Mouse (Mus musculus): Measurements from ENCODE around the gene Thrb. TPM values are rescaled to one million over a fixed set of nuclear protein-coding genes. Genes with fewer than 3 reads are reported as not detected.

Thrb gene
- total RNA-seq, 2 experiments from 2014 or later = 0.62 to 0.74 TPM

DNA sequence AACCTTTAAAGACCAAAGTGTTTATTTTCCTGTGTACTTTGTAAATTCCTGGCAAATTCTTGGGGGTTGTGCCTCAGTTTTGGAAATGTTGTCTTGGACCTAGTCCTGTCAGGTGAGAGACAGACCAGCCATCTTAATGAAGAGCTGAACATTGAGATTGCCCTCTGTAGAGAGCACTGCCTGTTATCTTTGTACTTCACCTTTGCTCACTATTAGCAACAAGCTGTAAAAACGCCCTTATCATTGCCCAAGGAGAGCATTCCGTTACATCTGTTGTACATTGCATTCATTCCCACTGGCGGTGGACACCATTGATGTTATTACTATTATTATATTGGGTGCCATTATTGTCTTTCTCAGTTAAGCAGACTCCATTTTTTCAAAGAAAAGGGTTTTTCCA lies 40.2 kb downstream of the Thrb start:
- no peak; the same call in 1 of the 2 replicates for ATAC-seq (replicated peaks; ENCODE audit: poor library complexity)

DNA sequence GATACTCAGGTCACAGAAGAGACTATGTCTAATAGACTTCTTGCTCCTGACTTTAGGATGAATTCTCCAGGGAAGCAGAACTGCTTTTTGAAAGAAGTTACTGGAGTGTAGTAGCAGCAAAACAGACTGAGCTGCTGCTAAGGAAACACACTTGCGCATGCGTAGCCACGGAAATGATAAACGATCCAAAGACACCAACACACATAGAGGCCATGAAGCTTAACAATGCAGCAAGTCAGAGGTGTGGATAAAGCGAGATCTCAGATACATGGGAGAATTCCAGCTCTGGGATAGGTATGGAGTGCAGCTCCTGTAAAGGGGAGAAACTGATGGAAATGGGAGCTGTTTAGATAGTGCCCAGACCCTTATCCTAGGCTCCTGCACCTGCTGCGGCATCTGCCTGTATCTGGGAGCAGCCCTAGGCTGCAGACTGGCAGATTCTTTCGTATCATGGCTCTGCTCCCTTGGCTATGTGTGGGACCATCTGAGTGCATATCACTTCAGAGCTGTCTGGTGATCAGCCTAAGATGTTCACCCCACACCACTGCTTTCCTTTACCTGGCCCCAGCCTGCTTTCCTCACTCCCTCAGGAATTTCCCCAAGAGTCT lies 53.3 kb downstream of the Thrb start:
- ATAC-seq (replicated peaks; ENCODE audit: poor library complexity) = no peak

DNA sequence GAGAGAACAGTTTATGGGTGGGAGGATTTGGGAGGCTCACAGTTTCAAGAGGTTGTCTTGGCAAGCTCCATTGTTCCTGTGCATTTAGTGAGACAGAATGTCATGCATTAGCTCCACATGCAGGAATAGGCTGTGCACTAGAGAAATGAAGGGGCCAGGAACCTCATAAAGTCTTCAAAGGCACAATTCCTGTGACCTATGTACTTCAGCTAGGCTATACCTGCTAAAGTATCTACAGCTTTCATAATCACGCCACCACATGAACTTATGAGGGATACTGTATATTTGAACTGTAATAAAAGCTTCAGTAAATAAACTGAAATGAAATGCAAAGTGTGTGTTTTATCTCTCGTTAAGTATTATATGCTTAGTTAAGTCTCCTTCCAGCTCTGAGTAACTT lies 59.4 kb downstream of the Thrb start:
- ATAC-seq (replicated peaks; ENCODE audit: poor library complexity) = no peak

DNA sequence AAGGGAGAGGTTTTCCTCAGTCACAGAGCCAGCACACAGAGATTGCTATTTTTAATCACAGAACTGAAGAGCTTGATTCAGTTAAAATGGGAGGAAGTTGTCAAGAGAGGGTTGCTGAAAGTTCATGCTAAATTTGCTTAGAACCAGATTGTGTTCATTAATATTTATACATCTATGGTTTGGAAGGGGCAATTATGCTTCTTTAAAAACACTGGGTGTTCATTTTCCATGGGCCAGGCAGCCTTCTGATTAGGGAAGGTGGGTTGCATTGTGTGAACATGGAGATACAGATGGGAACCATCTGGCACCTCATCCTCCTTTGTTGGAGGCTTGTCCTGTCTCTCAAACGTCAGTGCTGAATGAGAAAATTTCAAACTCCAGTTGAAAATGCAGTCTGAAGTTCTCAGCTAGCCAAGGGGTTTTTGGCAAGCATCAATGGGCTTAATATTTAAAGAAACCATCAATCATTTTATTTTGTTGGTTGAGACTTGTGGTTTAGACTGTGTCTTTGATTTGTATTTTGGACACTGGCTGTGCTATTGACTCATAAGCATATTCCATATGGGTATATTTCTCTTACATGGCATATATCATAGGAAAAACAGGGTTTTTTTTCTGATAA lies 62.9 kb downstream of the Thrb start:
- ATAC-seq (replicated peaks; ENCODE audit: poor library complexity) = no peak

DNA sequence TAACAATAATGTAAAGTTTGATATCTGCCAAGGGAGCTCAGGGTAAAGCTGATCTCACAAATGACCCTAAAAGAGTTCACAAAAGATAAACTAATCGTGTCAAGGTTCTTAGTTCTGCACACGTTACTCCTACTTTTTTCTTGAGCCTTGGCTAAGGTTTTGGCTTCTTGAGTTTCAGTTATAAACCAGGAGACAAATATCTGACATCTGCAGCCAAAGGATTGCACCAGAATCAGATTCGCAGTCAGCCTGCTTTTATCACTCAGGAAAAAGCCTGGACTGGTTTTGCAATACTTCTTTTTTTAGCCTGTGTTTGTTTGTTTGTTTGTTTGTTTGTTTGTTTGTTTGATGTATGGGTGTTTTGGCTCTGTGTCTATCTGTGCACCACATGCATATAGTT lies 64.5 kb downstream of the Thrb start:
- ATAC-seq (replicated peaks; ENCODE audit: poor library complexity) = no peak

DNA sequence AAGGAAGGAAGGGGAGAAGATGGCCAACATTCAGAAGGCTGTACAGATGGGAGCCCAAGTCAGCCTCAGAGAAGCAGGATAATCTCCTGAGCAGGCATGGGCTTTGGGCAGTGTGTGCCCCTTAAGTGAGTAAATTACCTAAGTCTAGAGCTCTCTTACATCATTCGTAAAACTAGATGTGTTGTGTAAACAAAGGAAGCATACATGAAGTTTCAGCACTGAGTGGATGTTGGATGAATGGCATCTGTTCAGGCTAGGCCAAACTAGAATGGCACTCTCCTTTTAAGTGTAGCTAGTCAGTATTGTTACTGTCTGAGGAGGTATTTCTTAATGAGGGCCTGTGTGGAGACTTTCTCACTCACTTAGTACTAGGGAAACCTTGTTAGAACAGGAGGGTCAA lies 66.8 kb downstream of the Thrb start:
- no peak for ATAC-seq (replicated peaks; ENCODE audit: poor library complexity)

DNA sequence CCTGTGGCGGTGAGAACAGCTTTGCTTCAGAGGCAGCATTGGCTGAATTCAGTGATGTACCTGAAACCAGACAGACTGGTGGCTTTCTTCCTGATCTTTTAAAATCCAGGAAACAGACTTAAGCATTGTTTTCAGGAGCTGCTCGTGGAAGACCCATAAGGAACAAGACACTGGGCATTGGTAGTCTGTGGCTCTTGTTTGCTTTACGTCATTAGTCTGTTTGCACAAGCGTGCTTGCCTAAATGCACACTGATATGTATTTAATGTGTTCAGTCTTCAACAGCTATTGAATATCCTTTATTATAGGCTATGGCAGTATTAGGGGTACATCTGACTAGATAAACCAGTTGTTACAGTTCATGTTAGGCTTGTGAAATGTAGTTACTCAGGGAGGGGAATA lies 67.8 kb downstream of the Thrb start:
- no peak for ATAC-seq (replicated peaks; ENCODE audit: poor library complexity)

DNA sequence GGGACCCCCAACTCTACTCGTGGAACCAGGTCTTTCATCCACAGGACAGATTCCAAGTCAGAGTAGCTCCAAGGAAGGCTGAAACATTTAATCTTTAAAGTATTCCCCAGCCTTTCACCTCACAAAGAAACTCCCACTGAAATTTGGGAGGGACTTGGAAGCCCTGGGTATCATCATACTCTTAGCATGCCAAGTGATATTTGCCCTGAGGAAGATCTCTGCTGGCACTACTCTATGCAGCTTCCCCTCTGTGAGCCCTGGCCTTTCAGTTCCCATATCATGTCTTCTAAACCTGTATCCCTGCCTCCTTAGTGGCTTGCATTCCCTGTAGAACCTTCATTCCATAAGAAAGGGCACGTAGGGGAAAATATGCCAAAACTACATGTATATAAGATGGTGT lies 68.8 kb downstream of the Thrb start:
- no peak for ATAC-seq (replicated peaks; ENCODE audit: poor library complexity)

DNA sequence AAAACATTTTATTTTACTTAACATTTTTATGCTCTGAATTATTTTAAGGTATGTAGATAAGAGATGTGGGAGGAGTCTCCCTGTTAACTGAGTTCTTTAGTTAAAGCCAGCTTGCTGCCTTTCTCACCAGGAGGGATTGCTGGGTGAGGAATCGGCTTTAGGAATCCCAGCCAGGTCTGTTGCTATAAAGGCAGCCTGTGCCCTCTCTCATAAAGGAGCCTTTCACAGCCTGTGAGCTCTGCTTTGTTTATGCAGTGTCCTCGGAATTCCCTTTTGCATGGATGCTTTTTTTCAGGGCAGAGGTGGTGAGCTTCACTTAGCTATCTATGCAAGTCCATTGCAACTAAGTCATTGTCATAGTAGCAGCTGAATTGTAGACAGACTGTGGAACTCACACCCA lies 71.0 kb downstream of the Thrb start:
- ATAC-seq (replicated peaks; ENCODE audit: poor library complexity) = no peak

DNA sequence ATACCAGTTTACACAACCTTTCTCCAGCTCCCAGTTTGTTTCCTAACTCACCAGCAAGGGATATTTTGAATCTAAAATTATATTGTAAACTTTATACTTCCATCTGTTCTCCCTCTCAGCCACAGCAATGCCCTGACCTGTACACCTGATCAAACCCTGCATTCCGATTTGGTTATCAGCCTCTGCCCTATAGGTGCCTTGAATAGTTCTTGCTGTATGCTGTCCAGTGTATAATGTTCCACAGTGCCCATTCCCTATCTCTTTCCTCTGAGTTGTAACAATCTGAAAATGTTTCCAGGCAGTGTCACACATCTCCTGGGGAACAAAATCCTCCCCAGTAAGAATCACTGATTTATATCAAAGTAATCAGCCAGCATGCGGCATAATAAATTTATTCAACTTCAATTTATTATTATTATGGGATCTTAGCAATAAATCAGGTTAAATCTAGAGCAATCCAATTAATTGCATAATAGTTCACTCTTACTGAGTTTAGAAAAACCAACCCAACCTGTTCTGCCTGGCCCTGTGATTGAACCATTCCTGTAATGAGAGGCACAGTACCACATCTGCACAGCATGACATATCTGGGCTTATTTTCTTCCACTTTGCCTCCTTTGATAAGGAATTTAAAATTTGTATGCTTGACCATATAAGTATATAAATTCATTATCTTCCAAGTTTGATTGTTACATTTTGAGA lies 73.2 kb downstream of the Thrb start:
- ATAC-seq (replicated peaks; ENCODE audit: poor library complexity) = no peak

DNA sequence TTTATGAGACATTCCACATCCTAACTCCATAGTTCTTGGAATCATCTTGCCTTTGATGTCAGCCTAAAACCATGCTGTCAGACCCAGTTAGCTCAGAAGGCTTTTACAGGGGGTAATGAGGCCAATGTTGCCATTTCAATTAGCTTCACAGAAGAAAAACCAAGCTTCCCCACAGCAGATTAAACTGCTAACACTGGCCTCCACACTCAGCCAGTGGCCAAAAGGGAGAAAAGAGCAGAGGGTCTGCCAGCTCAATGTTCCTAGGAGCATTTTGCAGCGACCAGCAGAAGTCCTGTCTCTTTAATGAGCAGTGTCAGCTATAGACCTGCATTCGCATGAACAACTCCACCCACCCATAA lies 73.7 kb downstream of the Thrb start:
- no peak for ATAC-seq (replicated peaks; ENCODE audit: poor library complexity)

DNA sequence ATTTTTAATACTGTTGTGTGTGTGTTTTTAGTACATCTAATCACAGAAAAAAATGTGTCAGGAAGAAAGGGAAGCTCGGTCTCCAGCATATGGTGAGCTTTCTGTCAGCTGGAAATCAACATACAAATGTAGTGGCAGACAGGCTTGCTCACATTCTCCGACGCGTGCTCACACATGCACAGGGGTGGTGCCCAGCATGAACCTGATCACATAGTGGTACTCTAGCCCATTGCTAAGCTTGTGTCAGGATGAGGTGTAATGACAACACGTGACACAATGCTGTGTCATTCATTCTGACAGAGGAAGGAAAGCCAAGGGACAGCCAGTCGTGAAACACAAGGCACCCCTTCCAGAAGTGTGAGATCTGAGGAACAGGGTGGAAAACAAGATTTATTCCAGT lies 75.4 kb downstream of the Thrb start:
- no peak for ATAC-seq (replicated peaks; ENCODE audit: poor library complexity)

DNA sequence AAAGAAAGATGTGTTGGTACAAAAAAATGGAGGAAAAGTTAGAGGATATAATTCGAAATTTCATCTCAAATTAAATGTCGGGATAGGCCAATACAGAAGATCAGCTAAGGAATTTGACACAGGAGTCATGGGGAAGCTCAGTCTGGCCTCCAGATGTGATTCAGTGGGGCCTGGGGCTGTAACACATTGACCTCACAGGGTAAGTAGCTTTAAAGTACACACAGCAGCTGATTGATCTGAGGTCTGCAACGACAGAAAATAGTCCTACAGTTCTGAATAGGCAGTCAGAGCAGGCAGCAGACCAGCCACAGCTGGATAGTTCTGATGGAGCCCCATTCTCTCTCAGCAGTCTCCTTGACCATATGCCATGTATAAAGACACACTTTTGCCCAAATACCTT lies 80.8 kb downstream of the Thrb start:
- no peak for ATAC-seq (replicated peaks; ENCODE audit: poor library complexity)

DNA sequence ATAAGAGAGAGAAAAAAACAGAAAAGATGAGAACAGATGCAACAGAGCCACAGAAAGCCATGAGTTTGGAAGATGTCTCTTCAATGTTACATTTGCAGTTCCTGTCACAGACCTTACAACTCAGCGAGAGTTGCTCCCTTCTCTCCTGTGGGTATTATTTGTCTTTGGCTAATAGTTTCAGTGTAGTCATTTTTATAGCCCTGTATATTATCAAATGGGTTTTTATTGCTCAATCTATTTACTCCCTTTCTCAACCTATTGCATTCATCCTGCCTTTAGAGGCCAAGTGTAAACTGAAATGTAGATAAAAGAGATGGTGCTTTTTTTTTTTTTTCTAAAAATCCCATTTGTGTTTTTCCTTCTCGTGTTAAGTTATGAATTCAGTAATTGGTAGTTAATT lies 82.2 kb downstream of the Thrb start:
- no peak for ATAC-seq (replicated peaks; ENCODE audit: poor library complexity)

DNA sequence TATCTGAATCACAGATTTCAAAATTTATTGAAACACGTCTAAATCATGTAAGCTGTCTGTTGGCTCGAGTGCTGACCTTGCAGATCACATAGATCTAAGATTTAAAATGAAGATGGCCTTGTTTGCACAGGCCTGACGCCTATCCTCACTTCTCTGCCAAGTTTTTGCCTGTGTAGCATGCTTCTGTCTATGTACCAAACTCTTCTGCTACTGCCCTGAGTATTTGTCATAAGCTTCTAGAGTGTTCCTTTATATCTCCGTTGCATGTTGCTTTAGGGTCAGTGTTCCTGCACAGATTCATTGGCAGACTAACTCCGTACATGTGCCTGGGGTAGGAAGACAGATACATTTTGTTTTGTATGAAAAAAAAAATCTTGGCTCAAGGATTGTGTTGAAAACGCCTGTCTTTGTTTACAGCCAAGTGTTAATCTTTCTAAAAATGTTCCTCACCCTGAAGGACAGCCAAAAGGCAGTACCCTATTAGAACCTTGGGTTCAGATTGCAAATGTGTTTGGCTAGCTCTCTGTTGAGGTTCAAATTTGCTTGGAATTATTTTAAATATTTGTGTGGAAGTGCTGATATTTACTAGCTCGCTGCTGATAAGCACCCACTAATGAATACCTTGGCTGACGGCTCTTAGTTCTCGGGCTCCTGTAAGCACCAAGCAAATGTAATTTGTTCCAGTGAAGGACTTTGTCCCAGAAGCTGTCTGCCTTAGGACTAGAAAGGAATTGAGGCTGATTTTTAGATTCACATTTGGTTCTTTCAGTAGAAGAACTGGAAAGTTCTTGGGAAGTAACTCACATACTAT lies 83.0 kb downstream of the Thrb start:
- ATAC-seq (replicated peaks; ENCODE audit: poor library complexity) = no peak

DNA sequence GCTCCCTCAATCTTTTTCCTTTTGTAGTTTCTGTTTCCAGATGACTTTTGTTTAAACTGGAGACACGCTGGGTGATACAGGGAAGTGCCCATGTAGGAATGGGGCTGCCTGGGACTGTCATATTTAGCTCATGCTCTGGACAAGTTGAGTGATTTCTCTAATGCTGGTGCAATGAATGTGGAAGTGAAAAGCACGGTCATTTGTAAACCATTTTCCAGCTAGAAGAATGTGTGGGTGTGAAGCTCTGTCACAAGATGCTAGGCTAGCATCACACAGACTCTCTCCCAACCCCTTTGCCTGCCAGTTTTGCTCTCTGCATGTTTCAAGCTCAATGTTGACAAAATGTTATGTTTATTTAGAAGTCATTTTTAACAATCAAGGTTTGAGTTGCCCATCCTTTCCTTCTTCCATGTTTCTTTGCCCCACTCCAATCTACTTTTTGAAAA lies 83.7 kb downstream of the Thrb start:
- no peak for ATAC-seq (replicated peaks; ENCODE audit: poor library complexity)

DNA sequence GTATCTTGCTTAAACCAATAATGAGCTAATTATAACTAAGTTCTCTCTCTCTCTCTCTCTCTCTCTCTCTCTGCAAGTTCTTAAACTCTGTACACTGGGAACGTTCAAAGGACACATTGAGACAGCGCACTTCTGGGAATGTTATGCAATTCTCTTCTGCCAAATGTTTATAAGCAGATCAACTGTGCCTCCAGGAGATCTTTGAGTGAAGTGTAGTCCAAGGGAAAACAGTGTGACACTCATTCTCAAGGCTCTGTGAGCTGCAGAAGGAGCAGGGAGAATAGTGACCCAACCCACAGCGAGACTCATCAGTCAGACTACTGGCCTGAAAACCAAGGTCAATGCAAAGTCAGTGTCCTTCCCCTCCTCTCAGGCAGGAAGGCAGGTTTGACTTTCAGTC lies 87.9 kb downstream of the Thrb start:
- ATAC-seq (replicated peaks; ENCODE audit: poor library complexity) = no peak

DNA sequence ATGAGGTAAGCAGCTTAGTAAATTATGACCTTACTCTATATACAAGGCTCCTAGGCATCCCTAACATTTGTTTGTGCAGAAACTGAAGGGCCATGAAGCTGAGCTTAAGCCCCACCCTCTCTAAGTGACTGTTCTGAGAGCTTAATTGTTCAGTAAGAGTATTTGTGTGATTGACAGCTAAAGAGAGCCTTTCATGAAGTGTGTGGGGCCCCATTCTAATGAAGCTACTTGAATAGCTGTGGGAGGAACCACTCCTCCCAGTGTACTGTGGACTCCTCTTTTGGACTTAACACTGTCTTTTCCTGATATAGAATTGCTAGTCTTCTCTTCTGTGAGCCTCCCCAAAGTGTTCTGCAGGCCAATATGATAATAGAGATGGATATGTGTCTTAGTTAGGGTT lies 88.9 kb downstream of the Thrb start:
- no peak for ATAC-seq (replicated peaks; ENCODE audit: poor library complexity)

DNA sequence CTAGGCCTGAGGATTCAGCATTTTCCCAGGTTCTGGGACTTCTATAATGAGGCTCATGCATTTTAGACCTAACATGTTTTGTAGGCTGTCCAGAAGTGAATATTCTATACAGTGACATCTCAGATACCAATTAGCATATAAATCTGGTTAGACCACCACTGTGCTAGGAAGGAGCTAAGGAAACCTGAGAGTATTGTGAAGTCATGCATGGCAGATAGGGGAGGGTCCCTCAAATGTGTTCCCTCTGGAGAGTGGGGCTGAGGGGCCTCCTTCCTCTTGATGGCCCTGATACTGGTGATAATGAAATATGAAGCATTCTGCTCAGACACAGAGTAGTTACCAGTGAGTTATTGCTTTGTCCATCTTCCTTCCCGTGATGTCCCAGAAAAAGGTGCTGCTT lies 91.8 kb downstream of the Thrb start:
- ATAC-seq (replicated peaks; ENCODE audit: poor library complexity) = no peak

DNA sequence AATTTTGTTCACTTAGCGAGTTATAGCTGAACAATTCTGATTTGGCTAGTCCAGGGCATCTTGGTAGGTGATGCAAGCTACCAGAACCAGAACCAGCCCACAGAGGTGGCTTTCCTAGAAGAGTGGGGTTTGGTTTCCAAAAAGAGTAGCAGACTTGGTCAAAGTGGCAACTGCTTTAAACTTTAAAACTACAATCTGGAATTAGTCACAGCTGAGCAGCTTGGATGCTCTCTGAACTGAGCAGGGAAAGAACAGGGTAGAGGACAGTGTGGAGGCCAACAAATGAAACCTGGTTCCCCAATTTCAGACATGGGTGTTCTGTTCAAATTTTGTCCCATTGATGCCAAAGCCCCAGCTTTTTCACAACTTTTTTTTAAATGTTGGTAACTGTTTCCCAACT lies 93.4 kb downstream of the Thrb start:
- no peak for ATAC-seq (replicated peaks; ENCODE audit: poor library complexity)

DNA sequence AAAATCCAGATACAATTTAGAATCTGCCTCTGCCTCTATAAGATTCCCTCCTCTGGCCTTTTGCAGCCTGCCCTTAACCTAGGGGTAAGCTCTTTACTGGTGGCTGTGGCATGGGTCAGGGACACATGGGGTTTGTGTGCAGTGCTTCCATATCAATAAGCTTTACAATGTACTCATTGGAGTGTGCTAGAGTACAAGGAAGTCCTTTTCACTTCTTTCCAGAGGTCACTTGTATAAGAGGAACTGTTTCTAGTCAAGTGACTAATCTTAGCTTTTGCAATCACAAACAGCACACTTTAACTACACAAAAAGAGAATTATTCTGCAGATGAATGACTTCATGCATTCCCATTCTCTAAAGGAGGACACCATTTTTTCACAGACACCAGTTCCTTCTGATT lies 96.7 kb downstream of the Thrb start:
- 0 out of 2 replicates have a peak, but pooled peaks have one; percentile 34 for ATAC-seq (replicated peaks; ENCODE audit: poor library complexity)

DNA sequence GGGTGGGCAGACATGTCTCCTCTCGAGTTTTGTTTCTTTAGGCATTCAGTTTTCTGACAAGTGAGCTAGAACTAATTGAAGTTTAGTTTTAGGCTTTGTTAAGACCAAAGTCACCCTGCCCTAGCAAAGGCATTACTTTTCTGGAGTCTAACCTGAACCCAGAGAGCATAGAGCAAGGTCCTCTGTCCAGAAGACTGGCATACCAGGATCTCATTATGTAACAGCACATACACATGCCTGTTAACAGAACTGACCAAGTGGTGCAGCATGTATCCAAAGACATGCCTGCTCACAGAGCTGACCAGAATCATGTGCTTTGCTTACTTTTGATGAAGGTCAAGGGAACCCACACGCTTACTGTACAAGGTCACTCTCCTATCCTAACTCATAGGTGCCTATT lies 107.9 kb downstream of the Thrb start:
- no peak for ATAC-seq (replicated peaks; ENCODE audit: poor library complexity)

Data from megakaryocyte progenitor cell, adult 5-6 weeks (primary cell).